Mouse (Mus musculus) layer of hippocampus, adult 11-12 months (tissue): Measurements from ENCODE around the gene Havcr2.
A peak's percentile ranks its signal among the peaks of the same experiment; 100 is the strongest.
"Not testable (repeated sequence)": the region's sequence is repeated elsewhere in the genome, so short reads cannot be mapped to it uniquely, and the experiment has no call there.

ENCODE experiments used
- DNase-seq: peaks from one replicate; pipeline ENCODE4 v3.0.0; 2022; ENCODE audit warnings: low spot score

Gene Havcr2

DNA sequence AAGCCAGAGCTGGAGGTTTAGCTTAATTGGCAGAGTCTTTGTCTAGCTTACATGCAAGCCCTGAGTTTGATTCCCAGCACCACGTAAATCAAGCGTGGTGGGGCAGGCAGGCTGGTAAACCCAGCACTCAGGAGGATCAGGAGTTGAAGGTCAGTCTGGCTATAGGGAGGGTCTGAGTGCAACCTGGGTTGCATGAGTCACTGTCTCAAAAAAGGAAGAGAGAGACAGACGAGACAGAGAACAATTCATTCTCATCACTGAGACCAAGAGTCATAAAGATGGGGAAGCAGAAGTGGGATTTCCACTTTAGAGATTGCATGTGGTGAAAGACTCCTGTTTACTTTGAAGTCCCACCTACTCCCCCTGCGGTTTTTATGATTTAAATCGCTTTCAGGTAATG, 6.6 kb downstream of the Havcr2 start:
- no peak for DNase-seq

DNA sequence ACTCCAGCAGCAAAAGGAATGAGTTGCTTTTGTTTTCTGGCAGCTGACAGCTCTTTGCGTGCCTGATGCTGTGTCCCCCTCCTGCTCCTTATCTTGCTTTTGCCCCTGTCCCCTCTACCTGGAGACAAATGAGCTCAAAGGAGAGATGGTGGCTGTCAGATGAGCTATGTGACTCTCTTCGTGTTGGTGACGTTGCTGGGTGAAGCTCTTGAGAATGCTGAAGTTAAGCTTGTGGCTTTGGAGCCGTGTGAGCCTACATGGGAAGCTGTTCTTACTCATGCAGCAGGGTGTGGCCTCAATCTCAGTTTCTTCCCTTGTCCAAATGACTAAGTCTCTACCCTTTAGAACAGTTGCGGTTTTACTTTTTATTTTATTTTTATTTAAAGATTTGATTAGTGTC, 7.2 kb downstream of the Havcr2 start:
- no peak for DNase-seq

DNA sequence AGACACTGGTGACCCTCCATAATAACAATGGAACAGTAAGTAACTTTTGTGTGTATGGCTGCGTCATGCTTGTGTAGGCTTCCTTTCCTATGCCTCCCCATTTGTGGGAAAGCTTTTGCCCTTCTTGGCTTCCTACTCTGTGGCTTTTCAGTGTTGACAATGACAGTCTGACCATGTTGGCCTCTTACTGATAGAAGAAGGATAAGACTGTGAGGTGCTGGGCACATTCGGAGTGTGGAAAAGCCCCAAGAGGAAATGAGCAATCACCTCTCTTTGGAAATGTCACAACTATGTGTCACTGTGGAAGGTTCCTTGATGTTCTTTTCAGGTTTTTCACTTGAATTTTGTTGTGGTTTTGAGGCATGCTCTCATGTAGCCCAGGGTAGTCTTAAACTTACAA, 12.1 kb downstream of the Havcr2 start:
- no peak for DNase-seq

DNA sequence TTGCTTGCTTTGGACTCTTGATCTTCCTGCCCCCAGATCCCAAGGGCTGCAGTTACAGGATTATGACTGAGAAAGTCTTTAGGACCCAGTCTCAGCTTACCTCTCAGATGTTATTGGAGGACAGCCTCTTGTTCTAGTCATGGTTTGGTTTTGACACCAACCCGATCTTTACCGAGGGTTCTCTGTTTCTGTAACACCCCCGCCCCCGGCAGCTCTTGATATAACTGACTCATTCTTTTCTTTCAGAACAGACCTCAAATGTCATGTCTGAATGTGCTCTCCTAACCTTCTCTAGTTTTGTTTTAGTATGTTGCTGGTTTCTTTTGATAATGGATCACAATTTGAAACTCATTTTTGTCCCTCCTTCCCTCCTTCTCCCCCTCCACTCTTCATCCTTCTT, 19.5 kb downstream of the Havcr2 start:
- DNase-seq: no peak

DNA sequence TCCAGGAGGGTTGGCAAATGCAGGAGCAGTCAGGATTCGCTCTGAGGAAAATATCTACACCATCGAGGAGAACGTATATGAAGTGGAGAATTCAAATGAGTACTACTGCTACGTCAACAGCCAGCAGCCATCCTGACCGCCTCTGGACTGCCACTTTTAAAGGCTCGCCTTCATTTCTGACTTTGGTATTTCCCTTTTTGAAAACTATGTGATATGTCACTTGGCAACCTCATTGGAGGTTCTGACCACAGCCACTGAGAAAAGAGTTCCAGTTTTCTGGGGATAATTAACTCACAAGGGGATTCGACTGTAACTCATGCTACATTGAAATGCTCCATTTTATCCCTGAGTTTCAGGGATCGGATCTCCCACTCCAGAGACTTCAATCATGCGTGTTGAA, 24.6 kb downstream of the Havcr2 start:
- DNase-seq: no peak

DNA sequence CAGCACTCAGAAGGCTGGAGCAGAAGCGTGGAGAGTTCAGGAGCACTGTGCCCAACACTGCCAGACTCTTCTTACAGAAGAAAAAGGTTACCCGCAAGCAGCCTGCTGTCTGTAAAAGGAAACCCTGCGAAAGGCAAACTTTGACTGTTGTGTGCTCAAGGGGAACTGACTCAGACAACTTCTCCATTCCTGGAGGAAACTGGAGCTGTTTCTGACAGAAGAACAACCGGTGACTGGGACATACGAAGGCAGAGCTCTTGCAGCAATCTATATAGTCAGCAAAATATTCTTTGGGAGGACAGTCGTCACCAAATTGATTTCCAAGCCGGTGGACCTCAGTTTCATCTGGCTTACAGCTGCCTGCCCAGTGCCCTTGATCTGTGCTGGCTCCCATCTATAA, 25.8 kb downstream of the Havcr2 start:
- peak; percentile 27 for DNase-seq

DNA sequence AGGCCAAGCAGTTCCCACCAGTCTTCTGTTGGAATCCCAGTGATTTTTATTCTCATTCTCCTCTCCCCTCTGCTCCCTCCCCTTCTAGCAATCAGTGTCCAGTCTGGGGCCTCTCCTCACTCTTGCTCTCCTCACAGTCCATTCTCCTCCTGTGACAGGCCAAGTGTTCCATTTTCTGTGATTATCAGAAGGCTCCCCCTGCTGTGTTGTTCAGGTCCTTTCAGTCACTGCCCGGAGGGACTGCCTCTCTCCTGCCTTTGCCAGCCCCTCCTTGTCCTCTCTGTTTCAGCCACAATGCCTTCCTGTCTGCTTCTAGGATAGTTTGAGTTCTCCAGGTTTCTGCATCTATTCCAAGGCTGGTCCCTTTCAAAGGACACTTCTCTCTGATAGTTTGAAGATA, 33.5 kb downstream of the Havcr2 start:
- no peak for DNase-seq

DNA sequence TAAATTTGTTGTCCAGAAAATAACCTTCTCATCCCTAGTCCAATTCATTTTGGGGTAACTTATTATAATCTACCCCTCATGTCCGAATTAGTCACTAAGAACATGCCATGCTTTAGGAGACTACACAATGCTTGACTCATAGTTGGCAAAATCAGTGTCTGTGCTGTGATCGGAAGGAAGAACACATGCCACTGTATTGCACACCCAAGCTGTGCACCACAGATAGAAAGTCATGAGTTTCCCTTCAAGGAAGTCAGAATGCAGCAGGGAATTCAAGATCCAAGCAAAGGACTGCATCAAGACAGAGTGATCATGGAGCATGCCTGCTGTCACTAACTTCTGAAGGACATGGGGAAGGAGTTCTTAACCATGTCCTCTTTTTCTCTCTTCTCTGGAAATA, 33.9 kb downstream of the Havcr2 start:
- peak; percentile 18 for DNase-seq

DNA sequence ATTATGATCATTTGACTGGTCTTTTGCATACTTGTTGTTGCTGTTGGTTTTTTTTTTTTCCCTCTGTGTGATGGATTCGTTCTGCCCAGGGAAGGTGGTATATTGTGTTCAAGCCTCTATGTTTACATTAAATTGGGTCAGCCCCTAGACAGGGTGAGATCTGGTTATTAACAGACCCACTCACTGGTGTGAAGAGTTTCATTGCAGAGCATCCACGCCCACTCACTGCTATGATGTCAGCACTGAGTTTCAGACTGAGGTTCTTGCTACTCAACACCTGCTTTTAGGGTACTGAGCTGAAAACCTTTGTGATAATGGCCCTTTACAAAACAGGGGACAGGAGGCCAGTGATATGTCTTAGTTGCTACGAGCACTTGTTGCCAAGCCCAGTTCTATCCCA, 52.4 kb downstream of the Havcr2 start:
- DNase-seq: no peak

DNA sequence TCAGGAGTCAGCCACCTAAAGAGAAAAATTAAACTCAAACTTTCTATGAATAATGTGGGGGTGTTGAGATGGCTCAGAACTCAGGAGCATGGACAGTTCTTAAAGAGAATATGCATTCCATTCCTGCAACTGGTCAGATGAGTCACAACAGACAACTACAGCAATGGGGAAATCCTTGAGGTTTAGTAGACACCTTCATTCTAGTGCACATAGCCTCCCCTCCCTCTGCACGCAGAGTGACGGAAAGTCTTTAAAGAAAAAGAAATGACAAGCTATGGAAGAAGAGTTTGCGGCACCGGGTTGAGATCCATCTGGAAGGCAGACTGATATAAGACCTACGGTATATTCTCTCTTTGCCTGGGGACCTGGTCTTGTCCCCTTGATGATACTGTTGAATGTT, 55.2 kb downstream of the Havcr2 start:
- no peak for DNase-seq

DNA sequence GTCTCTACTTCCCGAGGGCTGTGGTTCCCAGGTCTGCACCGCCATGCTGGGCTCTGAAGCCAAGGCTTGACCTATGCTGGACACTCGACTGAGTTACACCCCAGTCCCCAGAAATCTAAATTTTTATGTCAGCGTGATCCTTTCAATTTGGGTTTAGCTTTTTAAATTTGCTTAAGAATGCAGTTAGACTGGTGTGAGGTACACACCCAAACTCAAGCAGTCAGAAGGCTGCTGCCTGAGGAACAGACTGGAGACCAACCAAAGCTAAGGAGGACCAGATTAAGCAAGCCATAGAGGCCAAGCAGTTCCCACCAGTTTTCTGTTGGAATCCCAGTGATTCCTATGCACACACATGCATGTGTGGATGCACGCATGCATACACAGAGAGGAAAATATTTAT, 66.6 kb downstream of the Havcr2 start:
- DNase-seq: not testable (repeated sequence)

DNA sequence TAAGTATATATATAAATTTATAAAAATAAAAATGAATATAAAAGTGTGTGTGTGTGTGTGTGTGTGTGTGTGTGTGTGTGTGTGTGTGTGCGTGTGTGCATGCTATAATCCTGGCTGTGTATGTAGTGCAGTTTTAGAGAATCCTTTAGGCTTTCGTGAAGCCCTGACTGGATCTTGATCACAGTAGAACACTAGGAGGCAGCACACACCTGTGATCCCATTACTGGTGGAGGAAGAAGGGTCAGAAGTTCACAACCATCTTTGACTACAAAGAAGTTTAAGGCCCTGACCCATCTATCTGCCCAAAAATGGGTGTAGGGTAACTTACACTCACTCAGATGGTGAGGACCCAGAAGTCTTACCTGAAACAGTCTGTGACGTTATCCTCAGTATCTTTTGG, 68.0 kb downstream of the Havcr2 start:
- no peak for DNase-seq

DNA sequence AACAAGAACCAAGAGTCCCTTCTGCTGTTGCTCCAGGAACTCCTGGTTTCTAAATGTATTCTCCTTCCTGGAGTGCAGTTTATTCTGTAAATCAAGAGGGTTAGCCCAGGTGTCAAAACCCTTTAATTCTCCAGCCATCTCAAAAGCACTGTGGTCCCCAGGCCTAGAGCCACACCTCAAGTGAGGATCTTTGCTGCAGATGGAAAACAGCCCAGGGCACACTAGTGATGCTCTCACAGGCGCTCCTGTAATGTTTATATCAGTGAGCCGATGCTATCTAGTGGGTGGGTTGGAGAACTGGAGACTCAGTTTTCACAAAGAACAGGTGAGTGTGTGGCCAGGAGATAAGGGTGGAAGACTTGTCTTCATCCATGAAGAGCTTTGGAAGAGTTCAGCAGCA, 69.2 kb downstream of the Havcr2 start, which contains the start of gene Gm12169:
TSS of gene Gm12169 (plus strand) at position 301 of the 400 bp plus-strand sequence.
- DNase-seq: no peak

DNA sequence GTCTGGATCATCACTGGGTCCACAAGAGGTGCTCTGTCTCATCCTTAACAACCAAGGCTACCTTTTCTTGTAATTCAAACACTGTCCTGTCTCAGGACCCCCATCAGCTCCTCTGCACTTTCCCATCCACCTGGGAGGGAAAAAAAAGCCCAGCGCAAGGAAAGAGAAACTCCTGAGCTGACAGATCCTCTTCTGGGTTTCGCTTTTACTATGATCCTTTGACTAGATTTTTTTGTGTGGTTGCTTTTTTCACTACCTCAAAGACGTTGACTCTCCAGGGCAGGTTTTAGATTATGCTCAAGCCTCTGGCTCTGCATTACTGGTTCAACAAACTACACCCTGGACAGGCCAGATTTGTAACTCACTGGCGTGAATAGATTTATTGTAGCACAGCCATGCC, 75.4 kb downstream of the Havcr2 start:
- DNase-seq: no peak
